Mouse (Mus musculus): ENCODE data around the gene Ficd. TPM values are rescaled to one million over a fixed set of nuclear protein-coding genes. Genes with fewer than 3 reads are reported as not detected.
A peak's percentile ranks its signal among the peaks of the same experiment; 100 is the strongest.
"Not testable (repeated sequence)": the region's sequence is repeated elsewhere in the genome, so short reads cannot be mapped to it uniquely, and the experiment has no call there.

Gene Ficd
- total RNA-seq, 4 experiments from 2014 or later, result 10.2 to 11.6 (median 10.8) TPM

GRCm38 (mm10) chr5:113773664-113774063 is 38.1 kb downstream of the Ficd start:
- DNase-seq (ENCODE audit: low spot score), result peak; percentile 87

DNA sequence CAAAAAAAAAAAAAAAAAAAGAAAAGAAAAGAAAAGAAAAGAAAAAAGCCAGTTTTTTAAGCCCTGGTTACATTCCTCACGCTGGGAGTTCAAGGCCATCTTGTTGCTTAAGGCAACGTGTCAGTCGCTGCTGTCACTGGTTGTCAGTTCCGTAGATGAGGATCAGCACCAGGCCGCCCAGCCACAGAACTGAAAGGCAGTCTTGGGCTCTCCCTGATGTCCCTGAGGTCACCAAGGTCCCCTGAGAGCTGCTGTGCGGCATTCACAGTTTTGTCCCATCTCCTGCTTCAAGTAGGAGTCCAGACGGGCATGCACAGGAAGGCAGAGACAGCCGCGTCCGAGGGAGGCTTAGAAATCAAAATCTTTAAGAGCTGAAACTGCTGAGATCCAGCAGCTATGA is 40.0 kb downstream of the Ficd start:
- DNase-seq (ENCODE audit: low spot score), result no peak

- no peak for DNase-seq (ENCODE audit: low spot score)
Observed at GRCm38 (mm10) chr5:113776128-113776895, 40.7 kb downstream of the Ficd start.

DNA sequence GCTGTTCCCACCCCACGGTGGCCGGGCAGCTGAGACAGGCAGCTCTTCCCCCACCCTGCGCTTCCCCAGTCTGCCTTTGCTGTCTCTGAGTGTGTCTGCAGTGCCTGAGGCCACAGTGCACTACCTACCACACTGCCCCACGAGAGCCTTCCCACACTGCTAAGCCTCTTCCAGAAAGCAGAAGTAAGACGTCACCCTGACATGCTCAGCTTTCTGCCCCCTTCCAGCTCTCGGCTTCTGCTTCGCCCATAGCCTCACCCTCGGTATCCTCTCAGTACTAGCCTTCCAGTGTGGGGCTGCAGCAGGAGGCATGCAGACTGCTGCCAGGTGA is 41.3 kb downstream of the Ficd start:
- no peak for DNase-seq (ENCODE audit: low spot score)

- DNase-seq (ENCODE audit: low spot score), result not testable (repeated sequence)
Observed at GRCm38 (mm10) chr5:113777728-113778127, 42.1 kb downstream of the Ficd start.

GRCm38 (mm10) chr5:113779569-113779968 is 44.0 kb downstream of the Ficd start:
- no peak for DNase-seq (ENCODE audit: low spot score)

DNA sequence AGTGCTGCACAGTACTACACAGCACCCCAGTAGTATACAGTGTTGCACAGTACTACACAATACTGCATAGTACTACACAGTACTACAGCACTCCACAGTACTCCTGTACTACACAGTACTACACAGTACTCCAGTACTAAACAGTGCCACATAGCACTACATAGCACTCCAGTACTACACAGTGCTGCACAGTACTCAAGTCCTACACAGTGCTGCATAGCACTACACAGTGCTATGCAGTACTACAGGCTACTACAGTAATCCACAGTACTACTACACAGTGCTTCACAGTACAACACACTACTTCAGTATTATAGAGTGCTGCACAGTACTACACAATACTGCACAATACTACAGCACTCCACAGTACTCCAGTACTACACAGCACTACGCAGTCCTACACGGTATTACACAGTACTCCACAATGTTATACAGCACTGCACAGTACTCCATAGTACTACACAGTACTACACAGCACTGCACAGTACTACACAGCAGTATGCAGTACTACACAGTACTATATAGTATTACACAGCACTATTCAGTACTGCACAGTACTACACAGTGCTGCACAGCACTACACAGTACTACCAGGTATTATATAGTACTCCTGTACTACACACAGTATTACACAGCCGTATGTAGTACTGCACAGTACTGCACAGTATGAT is 44.6 kb downstream of the Ficd start:
- no peak for DNase-seq (ENCODE audit: low spot score)

- DNase-seq (ENCODE audit: low spot score), result no peak
Observed at GRCm38 (mm10) chr5:113780763-113781162, 45.2 kb downstream of the Ficd start.

GRCm38 (mm10) chr5:113781254-113781653 is 45.7 kb downstream of the Ficd start:
- DNase-seq (ENCODE audit: low spot score), result no peak

DNA sequence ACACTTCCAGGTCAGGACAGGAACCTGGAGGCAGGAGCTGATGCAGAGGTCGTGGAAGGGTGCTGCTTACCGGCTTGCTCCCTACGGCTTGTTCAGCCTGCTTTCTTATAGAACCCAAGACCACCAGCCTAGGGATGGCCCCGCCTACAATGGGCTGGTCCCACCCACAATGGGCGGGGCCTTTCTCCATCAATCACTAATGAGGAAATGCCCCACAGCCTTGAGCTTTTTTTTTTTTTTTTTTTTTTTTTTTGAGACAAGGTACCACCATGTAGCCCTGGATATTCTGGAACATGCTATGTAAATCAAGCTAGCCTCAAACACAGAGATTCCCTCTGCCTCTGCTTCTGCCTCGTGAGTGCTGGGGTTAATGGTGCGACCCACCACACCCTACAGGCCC is 46.3 kb downstream of the Ficd start:
- DNase-seq (ENCODE audit: low spot score), result no peak

- no peak for DNase-seq (ENCODE audit: low spot score)
Observed at GRCm38 (mm10) chr5:113782624-113783023, 47.0 kb downstream of the Ficd start.

DNA sequence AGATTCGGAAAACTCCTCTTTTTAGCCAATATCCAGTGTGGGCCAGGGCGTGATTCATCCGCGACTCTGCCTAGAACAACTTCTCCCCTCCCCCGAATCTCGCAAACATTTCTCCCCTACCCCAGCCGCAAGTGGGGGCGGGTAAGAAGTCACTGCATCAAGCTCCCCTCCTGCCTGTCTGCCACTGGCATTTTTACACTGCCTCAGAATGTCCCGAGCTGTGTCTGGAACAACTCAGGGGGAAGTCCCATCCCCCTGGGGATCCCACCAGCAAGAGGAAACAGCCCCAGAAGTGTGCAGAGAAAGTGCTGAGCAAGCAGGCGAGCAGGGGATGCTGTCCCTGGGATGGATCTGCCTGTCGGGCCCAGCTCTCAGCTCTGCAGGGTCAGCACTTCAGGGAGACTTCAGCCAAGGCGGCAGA is 48.0 kb downstream of the Ficd start:
- DNase-seq (ENCODE audit: low spot score), result peak; percentile 60

DNA sequence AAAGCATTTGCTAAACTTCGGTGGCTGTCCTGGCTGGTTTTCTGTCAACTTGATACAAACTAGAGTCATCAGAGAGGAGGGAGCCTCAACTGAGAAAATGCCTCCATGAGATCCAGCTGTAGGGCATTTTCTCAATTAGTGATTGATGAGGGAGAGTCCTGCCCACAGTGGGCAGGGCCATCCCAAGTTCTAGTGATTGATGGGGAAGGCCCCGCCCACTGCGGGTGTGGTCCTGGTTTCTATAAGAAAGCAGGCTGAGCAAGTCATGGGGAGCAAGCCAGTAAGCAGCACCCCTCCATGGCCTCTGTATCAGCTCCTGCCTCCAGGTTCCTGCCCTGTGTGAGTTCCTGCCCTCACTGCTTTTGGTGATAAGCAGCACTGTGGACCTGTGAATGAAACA is 48.5 kb downstream of the Ficd start:
- not testable (repeated sequence) for DNase-seq (ENCODE audit: low spot score)

- no peak for DNase-seq (ENCODE audit: low spot score)
Observed at GRCm38 (mm10) chr5:113786985-113787384, 51.4 kb downstream of the Ficd start.

GRCm38 (mm10) chr5:113788645-113789044 is 53.0 kb downstream of the Ficd start:
- no peak for DNase-seq (ENCODE audit: low spot score)

GRCm38 (mm10) chr5:113789075-113789788 is 53.6 kb downstream of the Ficd start:
- DNase-seq (ENCODE audit: low spot score), result no peak

Other genes starting within 250 kb of the Ficd start
- under 1 TPM in 3 of 4 experiments, not detected in 1; 0.11 to 0.23 (median 0.16) TPM for gene Wscd2, start 245.5 kb upstream of the Ficd start, total RNA-seq (2022)
- gene Cmklr1, start 85.4 kb upstream of the Ficd start, total RNA-seq (2022), result 10 to 100 TPM; 14.8 to 30.1 (median 17.9) TPM
- gene 1700069L16Rik, start 11.0 kb upstream of the Ficd start, total RNA-seq (2022), result not detected
- 10 to 100 TPM; 11.2 to 12.6 (median 12.2) TPM for gene Sart3, start 36.7 kb downstream of the Ficd start, total RNA-seq (2022)
- gene Iscu, start 36.9 kb downstream of the Ficd start, total RNA-seq (2022), result 100 to 1,000 TPM; 195 to 224 (median 212) TPM
- gene Tmem119, start 64.7 kb downstream of the Ficd start, total RNA-seq (2022), result 1 to 10 TPM; 2.0 to 4.6 (median 2.7) TPM
- 10 to 100 TPM in 1 of 4 experiments, 1 to 10 TPM in 3; 1.8 to 10.3 (median 2.6) TPM for gene Selplg, start 96.8 kb downstream of the Ficd start, total RNA-seq (2022)
- gene Coro1c, start 173.0 kb downstream of the Ficd start, total RNA-seq (2022), result 10 to 100 TPM; 21.9 to 30.3 (median 23.7) TPM

Measured in heart, adult 8-10 months (tissue).